Mouse (Mus musculus) cortical plate, adult 2 months (tissue): ENCODE data around the gene Ppib.

ENCODE experiments used
- CTCF ChIP-seq: fragments of 200-500 bp; IDR thresholded peaks from 2 replicates; pipeline ENCODE4 v1.5.1; 2011; ENCODE audit warnings: mild to moderate bottlenecking, control low read depth, low read length; ENCODE audit not compliant: insufficient read depth; ENCODE audit errors: extremely low read depth
- POLR2A ChIP-seq: fragments of 200-500 bp; IDR thresholded peaks from 2 replicates; pipeline ENCODE4 v1.6.1; 2011; ENCODE audit warnings: mild to moderate bottlenecking, low read length, control low read depth; ENCODE audit not compliant: insufficient read depth; ENCODE audit errors: extremely low read depth

DNA sequence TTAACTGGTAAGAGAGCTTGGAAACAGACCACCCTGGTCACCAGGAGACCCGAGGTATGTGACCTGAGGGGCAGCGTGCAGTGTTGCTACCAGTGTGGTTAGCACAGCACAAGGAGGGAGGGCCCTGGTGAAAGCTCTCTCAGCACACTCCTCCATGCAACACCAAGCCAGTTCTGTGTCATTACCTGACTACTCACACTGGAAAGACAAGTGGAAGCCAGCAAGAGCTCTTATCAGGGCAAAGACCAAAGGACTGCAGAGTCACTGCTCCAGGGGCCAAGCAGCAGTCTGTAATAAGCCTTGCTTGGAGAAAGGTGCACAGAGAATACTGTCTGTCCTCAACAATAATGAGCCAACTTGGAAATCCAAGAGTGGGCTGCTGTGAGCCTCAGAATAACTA, 32.6 kb downstream of the Ppib start:
- TF ChIP-seq POLR2A (no peak), CTCF (no peak)
